Mouse (Mus musculus): ENCODE measurements around the gene Med27.

The Med27 gene

GRCm38 (mm10) chr2:29391996-29392395, 45.4 kb downstream of the Med27 start:
- DNase-seq (ENCODE audit: low read depth, low spot score), result no peak

- DNase-seq (ENCODE audit: low read depth, low spot score), result no peak
These were observed 53.6 kb downstream of the Med27 start for GRCm38 (mm10) chr2:29400234-29400633.

DNA sequence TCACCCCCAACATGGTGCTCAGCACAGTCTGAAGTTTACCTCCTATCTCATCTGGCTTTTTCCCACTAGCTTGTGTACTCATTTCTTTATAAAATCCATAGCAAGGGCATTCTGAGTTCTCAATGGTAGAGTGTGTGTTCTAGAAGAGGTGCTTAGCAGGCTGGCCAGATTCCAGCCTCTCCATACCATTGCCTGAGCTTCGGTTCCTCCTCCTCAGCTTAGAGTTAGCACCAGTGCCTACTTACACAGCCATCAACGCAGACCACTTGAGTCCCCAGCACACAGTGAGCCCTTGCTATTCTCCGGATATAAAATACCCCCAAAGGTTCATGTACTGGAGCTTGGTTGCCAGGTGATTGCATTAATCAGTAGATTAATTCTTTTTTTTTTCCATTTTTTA, 54.2 kb downstream of the Med27 start:
- DNase-seq (ENCODE audit: low read depth, low spot score), result no peak

GRCm38 (mm10) chr2:29401868-29402267, 55.2 kb downstream of the Med27 start:
- no peak for DNase-seq (ENCODE audit: low read depth, low spot score)

- peak; percentile 17 for DNase-seq (ENCODE audit: low read depth, low spot score)
These were observed 56.0 kb downstream of the Med27 start for GRCm38 (mm10) chr2:29402550-29403076.

DNA sequence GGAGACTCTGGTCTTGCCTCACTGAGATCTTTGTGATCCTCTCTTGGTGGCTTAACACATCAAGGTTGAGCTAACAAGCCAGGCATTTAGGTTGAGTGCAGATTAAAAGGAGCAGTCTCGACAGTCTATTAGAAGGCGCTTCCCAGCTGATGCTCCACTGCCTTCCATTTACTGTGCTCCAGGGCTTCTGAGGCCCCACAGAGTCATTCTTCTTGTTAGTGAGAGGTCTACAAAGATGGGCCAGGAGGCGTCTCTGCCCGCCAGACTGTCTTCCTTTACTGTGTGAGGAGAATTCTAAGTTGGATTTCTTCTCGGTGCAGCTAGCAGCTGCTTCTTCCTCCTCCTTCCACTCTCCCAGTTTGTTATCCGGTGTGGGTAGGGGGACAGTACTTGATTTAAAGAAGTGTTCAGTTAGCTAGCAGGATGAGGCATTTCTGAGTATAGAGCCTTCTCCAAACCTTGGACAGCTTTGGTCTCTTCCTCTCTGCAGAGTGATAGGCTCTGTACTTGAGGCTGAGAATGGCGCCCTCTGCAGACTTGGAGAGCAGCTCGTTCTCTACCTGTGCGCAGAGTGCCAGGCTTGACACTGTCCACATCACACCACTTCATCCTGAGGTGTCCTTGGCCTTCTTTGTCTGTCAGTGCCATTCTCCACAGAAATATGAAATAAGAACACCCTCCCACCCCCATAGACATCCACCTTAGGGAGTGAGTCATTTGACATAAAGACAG, 57.3 kb downstream of the Med27 start:
- no peak for DNase-seq (ENCODE audit: low read depth, low spot score)

- DNase-seq (ENCODE audit: low read depth, low spot score), result no peak
These were observed 58.3 kb downstream of the Med27 start for GRCm38 (mm10) chr2:29404931-29405330.

GRCm38 (mm10) chr2:29405848-29406247, 59.2 kb downstream of the Med27 start:
- DNase-seq (ENCODE audit: low read depth, low spot score), result no peak

DNA sequence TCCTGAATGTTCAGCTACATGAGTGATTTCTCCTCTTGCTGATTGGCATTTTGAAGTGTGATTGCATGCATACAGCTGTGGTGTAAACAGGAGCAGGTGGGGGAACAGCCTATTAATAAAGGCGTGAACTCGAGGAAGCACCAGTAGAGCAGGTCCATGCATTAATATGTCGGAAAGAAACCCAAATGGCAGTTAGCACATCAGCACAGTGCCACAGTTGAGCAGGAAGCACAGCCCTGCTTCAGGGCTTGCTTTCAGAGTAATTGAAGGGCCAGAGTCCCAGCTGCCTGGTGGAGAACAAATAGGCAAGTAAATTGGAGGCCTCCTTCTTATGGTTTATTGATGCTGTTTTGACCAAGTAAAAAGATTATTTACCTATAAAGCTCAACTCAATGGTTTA, 60.7 kb downstream of the Med27 start:
- DNase-seq (ENCODE audit: low read depth, low spot score), result no peak

DNA sequence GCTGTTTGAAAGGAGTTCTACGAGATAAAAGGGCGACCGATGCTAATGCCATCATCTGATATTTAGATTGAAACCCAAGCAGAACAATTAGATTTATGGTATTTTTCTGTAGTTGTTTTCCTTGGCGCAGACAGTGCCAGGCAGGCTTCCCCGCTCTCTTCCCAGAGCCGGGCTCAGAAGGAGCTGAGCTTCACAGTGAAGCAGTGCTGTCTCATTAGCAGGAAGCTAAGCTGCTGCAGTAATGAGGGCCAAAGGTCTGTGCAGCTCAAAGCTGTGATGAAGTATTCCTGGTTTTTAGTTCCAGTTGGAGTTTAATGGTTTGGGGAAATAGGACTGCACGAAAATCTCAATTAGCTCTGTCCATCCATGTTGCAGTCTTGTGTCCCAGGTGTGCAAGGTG, 61.1 kb downstream of the Med27 start:
- DNase-seq (ENCODE audit: low read depth, low spot score), result no peak

DNA sequence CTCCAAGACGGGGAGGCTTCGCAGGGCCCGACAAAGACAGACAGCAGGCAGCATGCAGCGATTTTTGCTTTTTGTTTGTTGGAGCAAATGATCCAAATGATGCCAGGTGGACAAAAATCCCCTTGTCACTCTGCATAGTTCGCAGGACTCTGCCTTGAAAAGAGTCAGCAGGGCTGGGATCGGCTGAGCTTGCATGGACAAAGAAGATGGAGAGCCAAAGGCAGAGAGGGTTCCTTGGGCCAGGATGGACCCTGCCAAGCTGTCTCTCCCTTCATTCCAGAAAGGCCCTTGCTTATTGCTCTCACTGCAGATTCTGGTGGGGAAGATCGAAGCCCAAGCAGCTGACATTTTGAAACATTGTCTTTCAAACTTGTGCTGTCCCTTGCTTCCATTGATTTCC, 64.3 kb downstream of the Med27 start:
- DNase-seq (ENCODE audit: low read depth, low spot score), result no peak

DNA sequence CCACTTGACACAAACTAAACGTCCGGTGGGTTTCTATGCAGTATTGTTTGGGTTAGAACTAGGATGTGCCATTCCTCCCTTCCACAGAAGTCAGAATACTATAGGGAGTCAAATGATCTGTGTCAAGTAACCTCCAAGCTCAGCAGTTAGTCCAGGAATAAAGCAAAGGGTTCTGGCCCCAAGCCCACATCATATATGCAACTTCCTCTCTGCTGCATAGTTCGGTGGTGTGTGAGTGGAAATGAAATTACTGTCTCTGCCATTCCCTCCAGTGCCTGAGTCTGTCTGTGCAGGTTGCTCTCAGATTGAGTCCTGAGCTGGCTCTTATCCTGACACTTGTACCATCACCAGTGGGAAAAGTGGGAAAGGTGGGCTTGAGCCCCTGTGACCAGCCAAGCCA, 65.8 kb downstream of the Med27 start:
- DNase-seq (ENCODE audit: low read depth, low spot score), result no peak

DNA sequence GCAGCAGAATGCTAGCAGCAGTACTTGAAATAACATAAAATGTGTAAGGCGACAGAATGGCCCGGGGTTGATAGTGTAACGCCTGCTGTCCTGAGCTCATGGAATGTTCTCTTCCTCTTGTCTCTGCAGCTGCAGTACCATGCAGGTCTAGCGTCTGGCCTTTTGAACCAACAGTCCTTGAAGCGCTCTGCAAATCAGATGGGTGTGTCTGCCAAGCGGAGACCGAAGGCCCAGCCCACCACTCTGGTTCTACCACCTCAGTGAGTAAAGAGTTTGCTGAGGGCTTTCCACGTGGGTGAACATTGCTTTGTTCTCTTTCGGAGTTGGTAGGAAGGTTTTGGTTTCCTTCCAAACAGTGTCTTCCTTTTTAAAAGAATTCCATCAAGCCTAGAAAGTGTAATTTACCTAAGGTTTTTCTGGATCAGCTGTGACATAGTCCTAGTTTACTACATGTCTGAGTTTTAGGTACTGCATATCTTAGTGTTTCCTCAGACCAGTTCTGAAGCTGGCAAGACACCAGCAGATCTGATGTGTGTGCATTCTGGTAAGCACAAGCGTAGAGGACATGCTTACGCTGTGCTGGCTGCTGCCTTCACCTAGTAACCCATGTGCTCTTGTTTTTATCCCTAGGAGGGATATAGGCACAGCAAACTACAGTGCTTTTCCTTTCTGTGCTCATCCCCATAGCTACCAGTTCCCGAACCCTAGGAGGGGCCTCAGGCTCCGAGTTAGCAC, 66.8 kb downstream of the Med27 start:
- no peak for DNase-seq (ENCODE audit: low read depth, low spot score)

- DNase-seq (ENCODE audit: low read depth, low spot score), result no peak
These were observed 68.3 kb downstream of the Med27 start for GRCm38 (mm10) chr2:29414852-29415473.

GRCm38 (mm10) chr2:29418498-29418897, 71.9 kb downstream of the Med27 start:
- no peak for DNase-seq (ENCODE audit: low read depth, low spot score)

GRCm38 (mm10) chr2:29419434-29419833, 72.8 kb downstream of the Med27 start:
- no peak for DNase-seq (ENCODE audit: low read depth, low spot score)

- peak; percentile 67 for DNase-seq (ENCODE audit: low read depth, low spot score)
These were observed 73.3 kb downstream of the Med27 start for GRCm38 (mm10) chr2:29419946-29420345.

GRCm38 (mm10) chr2:29422126-29422840, 75.7 kb downstream of the Med27 start:
- DNase-seq (ENCODE audit: low read depth, low spot score), result peak; percentile 13

DNA sequence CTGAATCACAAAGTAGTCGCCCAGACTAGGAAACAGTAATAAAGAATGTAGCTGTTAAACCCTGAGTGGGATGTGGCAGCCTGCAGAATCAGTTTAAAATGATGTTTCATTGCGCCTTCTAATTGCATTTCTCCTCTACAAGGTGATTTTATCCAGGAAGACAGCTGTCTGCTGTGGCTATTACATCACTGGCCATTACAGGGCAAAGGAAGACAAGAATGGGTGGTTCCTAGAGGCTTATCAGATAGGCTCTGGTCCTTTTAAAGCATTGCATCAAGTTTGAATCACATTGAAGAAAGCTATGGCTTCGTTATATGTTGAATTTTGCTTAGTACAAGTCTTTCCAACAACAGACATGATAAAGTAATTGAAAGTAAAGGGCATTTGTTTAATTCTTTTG, 76.4 kb downstream of the Med27 start:
- no peak for DNase-seq (ENCODE audit: low read depth, low spot score)

DNA sequence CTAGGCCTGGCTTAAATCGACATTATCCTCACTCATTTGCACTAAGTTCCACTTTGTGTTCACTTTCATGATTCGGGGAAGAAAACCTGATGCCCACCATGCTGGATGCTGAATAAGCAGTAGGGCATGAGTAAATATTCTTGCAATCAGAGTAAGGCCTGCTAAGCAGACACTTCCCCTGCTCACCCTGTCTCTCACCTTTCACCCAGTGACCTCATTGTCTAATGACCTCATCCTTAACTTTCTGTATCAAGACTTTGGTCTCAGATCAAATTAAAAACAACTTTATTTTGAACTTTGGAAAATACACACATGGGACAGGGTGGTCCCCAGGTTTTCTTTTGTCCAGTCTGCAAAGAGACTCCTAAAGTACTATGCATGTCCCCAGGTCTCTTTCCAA, 78.8 kb downstream of the Med27 start:
- no peak for DNase-seq (ENCODE audit: low read depth, low spot score)

DNA sequence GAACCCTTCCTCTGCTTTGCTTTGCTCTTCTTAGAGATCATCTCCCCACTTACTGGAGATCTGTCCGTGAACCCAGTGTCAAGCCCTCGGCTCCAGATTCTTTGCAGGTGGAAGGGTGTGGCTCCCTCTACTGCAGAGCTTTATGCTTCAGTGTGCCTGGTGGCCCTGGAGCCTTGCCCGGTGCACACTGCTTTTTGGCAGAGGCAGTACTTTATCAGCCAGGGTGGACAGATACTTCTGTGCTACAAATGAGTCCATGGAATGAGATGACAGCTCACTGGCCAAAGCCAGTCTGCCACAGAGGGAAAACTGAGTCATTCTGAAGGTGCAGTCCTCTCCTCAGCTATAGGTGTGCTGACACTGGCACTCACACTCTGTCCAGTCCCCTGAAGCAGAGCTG, 80.1 kb downstream of the Med27 start:
- peak; percentile 32 for DNase-seq (ENCODE audit: low read depth, low spot score)

DNA sequence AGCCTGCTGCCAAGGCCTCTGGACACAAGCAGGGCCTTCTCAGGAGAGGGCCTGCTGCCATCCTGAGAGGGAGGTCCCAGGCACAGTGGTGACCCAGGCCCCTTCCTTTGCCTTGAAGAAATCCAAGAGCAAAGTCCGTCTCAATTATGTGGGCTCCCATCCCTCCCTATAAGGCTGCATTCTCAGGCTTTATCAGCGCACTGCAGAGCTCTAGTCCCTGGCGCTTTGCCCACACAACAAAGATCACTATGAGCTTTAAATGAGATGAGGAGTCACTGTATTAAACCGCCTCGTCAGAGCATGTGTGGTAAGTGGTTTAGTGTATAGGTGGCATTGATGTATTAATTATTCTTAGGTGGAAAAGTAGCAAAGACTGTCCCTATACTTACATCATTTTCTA, 85.9 kb downstream of the Med27 start:
- DNase-seq (ENCODE audit: low read depth, low spot score), result no peak

Measured in skeletal muscle tissue, adult 2 months (tissue).